Mouse (Mus musculus): ENCODE measurements at regions not wholly inside any gene's neighbourhood (a gene's known extent, or its start where the extent isn't known, plus 50 kb on each side); places are given as distances from the start of the nearest gene placed in this dataset.

DNA sequence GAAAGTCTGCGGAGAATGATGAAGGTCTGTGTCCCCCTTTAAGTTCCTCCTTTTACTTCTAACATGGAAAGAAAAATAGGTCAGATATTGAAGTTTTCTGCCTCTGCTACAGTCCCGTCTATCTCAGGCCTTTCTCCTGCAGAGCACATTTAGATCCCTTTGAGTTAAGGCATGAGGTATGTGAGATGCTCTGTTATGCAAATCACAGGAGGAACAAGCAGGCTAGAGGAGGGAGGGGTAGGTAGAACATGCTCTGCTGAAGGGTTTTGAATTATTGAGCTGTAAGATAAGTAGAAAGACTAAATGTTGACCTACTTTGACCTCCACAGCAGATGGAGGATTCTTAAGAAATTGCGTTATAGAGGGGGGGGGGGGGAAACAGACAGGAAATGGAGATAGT is 228.4 kb upstream of the Ldb2 start:
- no peaks in the 10 kb centered on the region for H3K36me3 ChIP-seq (replicated peaks in 1 of 2; ENCODE audit: control insufficient read depth in 1 of 2, insufficient read depth in 1 of 2, low read length in 1 of 2)
- no peaks in the 10 kb centered on the region for H3K9me3 ChIP-seq (replicated peaks; ENCODE audit: low read length)
- TF ChIP-seq ZKSCAN1 (IDR thresholded peaks at IDR 0.05; ENCODE audit: borderline replicate concordance, low read depth, low read length) (no peak), ZNF384 (IDR thresholded peaks at IDR 0.05; ENCODE audit: low read depth, low read length) (no peak)
- H3K27ac ChIP-seq (ENCODE audit: insufficient read depth, low read depth) = no peak overlapping the region
- H3K27me3 ChIP-seq (replicated peaks) = no peaks in the 10 kb centered on the region
- dilution Hi-C loops (cut with MboI; ENCODE audit: extremely low pct_ligation_motif_present, extremely low pct_unique_long_range_greater_than_20kb, low sequenced_read_pairs) = no loop called here
- in situ Hi-C loops (cut with MboI; ENCODE audit: low pct_ligation_motif_present, low pct_unique_long_range_greater_than_20kb, low sequenced_read_pairs) = no loop called here
- no peak overlapping the region for H3K4me2 ChIP-seq (ENCODE audit: insufficient read depth, low read depth, poor library complexity, severe bottlenecking)
- H3K4me3 ChIP-seq (replicated peaks in 1 of 3; ENCODE audit: low read depth in 2 of 3, low read length in 2 of 3, poor library complexity in 1 of 3) = no peak overlapping the region
- H3K79me2 ChIP-seq (replicated peaks; ENCODE audit: control insufficient read depth, extremely low read depth, insufficient read depth, poor library complexity, severe bottlenecking) = no peaks in the 10 kb centered on the region
- H3K4me1 ChIP-seq (ENCODE audit: control insufficient read depth in 1 of 2, insufficient read depth in 2 of 2) = peaks cover 0 to 4% of the 10 kb centered on the region in 2 experiments; a peak in 1 of 4 replicates
- no peak for DNase-seq (ENCODE audit: extremely low read depth)
- no peak overlapping the region for H3K9ac ChIP-seq (ENCODE audit: insufficient read depth, low read depth)

DNA sequence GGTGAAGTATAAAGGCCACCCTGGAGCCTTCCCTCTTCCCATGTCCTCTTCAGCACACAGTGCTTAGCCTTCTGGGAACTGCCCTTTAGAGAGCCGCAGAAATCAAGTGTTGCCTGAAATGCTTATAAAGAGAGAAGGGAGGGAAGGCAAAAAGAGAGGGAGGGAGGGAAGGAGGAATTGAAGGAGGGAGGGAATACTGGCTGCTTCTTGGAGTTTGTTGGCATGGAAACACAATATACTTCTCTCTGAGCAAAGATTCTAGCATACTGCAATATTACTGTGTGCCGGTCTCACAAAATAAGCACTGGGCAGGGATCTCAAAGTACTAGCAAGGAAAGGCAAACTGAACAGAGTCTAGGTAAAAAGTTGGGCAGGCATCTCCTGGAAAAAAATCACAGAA is 225.9 kb upstream of the Ldb2 start:
- no peak overlapping the region for H3K4me3 ChIP-seq (replicated peaks in 1 of 3; ENCODE audit: low read depth in 2 of 3, low read length in 2 of 3, poor library complexity in 1 of 3)
- peaks cover 0 to 4% of the 10 kb centered on the region in 2 experiments; a peak in 1 of 4 replicates for H3K4me1 ChIP-seq (ENCODE audit: control insufficient read depth in 1 of 2, insufficient read depth in 2 of 2)
- no peak for TF ChIP-seq NELFE (IDR thresholded peaks at IDR 0.05; ENCODE audit: low read depth, low read length)
- no peak for TF ChIP-seq TBP (conservative IDR thresholded peaks at IDR 0.05; ENCODE audit: low read depth, low read length)
- no peak for TF ChIP-seq ELF1 (IDR thresholded peaks at IDR 0.05; ENCODE audit: low read depth, low read length)
- TF ChIP-seq PAX5 (IDR thresholded peaks at IDR 0.05; ENCODE audit: low read length) = no peak
- no peak for TF ChIP-seq BHLHE40 (IDR thresholded peaks at IDR 0.05; ENCODE audit: low read depth, low read length)
- TF ChIP-seq POLR2AphosphoS2 (IDR thresholded peaks at IDR 0.05; ENCODE audit: low read depth, low read length) = no peak
- TF ChIP-seq ZC3H11A (IDR thresholded peaks at IDR 0.05; ENCODE audit: low read depth, low read length) = no peak
- no peak for TF ChIP-seq ZNF384 (IDR thresholded peaks at IDR 0.05; ENCODE audit: low read depth, low read length)
- TF ChIP-seq CHD2 (IDR thresholded peaks at IDR 0.05; ENCODE audit: low read length) = no peak
- no peaks in the 10 kb centered on the region for H3K36me3 ChIP-seq (replicated peaks in 1 of 2; ENCODE audit: control insufficient read depth in 1 of 2, insufficient read depth in 1 of 2, low read length in 1 of 2)
- H3K79me2 ChIP-seq (replicated peaks; ENCODE audit: control insufficient read depth, extremely low read depth, insufficient read depth, poor library complexity, severe bottlenecking) = no peaks in the 10 kb centered on the region
- dilution Hi-C loops (cut with MboI; ENCODE audit: extremely low pct_ligation_motif_present, extremely low pct_unique_long_range_greater_than_20kb, low sequenced_read_pairs) = no loop called here
- in situ Hi-C loops (cut with MboI; ENCODE audit: low pct_ligation_motif_present, low pct_unique_long_range_greater_than_20kb, low sequenced_read_pairs) = no loop called here
- DNase-seq (ENCODE audit: extremely low read depth) = no peak
- H3K4me2 ChIP-seq (ENCODE audit: insufficient read depth, low read depth, poor library complexity, severe bottlenecking) = no peak overlapping the region
- no peak overlapping the region for H3K9ac ChIP-seq (ENCODE audit: insufficient read depth, low read depth)
- H3K27ac ChIP-seq (ENCODE audit: insufficient read depth, low read depth) = no peak overlapping the region
- no peaks in the 10 kb centered on the region for H3K27me3 ChIP-seq (replicated peaks)
- no peaks in the 10 kb centered on the region for H3K9me3 ChIP-seq (replicated peaks; ENCODE audit: low read length)

GRCm38 (mm10) chr5:45007930-45008329 is 208.4 kb upstream of the Ldb2 start:
- dilution Hi-C loops (cut with MboI; ENCODE audit: extremely low pct_ligation_motif_present, extremely low pct_unique_long_range_greater_than_20kb, low sequenced_read_pairs) (no loop called here), in situ Hi-C loops (cut with MboI; ENCODE audit: low pct_ligation_motif_present, low pct_unique_long_range_greater_than_20kb, low sequenced_read_pairs) (no loop called here)
- H3K4me3 ChIP-seq (replicated peaks in 1 of 3; ENCODE audit: low read depth in 2 of 3, low read length in 2 of 3, poor library complexity in 1 of 3) = no peak overlapping the region
- no peak for DNase-seq (ENCODE audit: extremely low read depth)
- no peaks in the 10 kb centered on the region for H3K27me3 ChIP-seq (replicated peaks)
- H3K27ac ChIP-seq (ENCODE audit: insufficient read depth, low read depth) = no peak overlapping the region
- H3K9ac ChIP-seq (ENCODE audit: insufficient read depth, low read depth) = no peak overlapping the region
- no peak for TF ChIP-seq ZC3H11A (IDR thresholded peaks at IDR 0.05; ENCODE audit: low read depth, low read length)
- no peak for TF ChIP-seq IRF4 (IDR thresholded peaks at IDR 0.05; ENCODE audit: low read depth, low read length)
- TF ChIP-seq MAFK (IDR thresholded peaks at IDR 0.05; ENCODE audit: insufficient replicate concordance, low read length) = no peak
- no peak for TF ChIP-seq CHD1 (IDR thresholded peaks at IDR 0.05; ENCODE audit: low read depth, low read length)
- TF ChIP-seq SMC3 (IDR thresholded peaks at IDR 0.05; ENCODE audit: low read depth, low read length) = no peak
- no peak for TF ChIP-seq TCF12 (IDR thresholded peaks at IDR 0.05; ENCODE audit: low read depth, low read length)
- TF ChIP-seq BHLHE40 (IDR thresholded peaks at IDR 0.05; ENCODE audit: low read depth, low read length) = no peak
- no peak for TF ChIP-seq CHD2 (IDR thresholded peaks at IDR 0.05; ENCODE audit: low read length)
- TF ChIP-seq EP300 (IDR thresholded peaks at IDR 0.05; ENCODE audit: low read length) = no peak
- TF ChIP-seq USF2 (conservative IDR thresholded peaks at IDR 0.05; ENCODE audit: low read depth, low read length) = no peak
- no peak for TF ChIP-seq ZMIZ1 (IDR thresholded peaks at IDR 0.05; ENCODE audit: low read depth, low read length)
- no peak for TF ChIP-seq RCOR1 (conservative IDR thresholded peaks at IDR 0.05; ENCODE audit: low read depth, low read length)
- TF ChIP-seq POLR2AphosphoS2 (IDR thresholded peaks at IDR 0.05; ENCODE audit: low read depth, low read length) = no peak
- H3K4me2 ChIP-seq (ENCODE audit: insufficient read depth, low read depth, poor library complexity, severe bottlenecking) = no peak overlapping the region
- no peaks in the 10 kb centered on the region for H3K9me3 ChIP-seq (replicated peaks; ENCODE audit: low read length)
- no peaks in the 10 kb centered on the region for H3K36me3 ChIP-seq (replicated peaks in 1 of 2; ENCODE audit: control insufficient read depth in 1 of 2, insufficient read depth in 1 of 2, low read length in 1 of 2)
- no peaks in the 10 kb centered on the region for H3K79me2 ChIP-seq (replicated peaks; ENCODE audit: control insufficient read depth, extremely low read depth, insufficient read depth, poor library complexity, severe bottlenecking)
- H3K4me1 ChIP-seq (ENCODE audit: control insufficient read depth in 1 of 2, insufficient read depth in 2 of 2) = no peaks in the 10 kb centered on the region
